Mouse (Mus musculus): ENCODE results near the gene Sh3bp5. TPM values are rescaled to one million over a fixed set of nuclear protein-coding genes. Genes with fewer than 3 reads are reported as not detected.

Gene Sh3bp5
- polyA plus RNA-seq, 2 experiments = 6.4 to 14.7 TPM

GRCm38 (mm10) chr14:31362236-31362635 lies 73.6 kb downstream of the Sh3bp5 start:
- Histone ChIP-seq H3K4me1 (replicated peaks; ENCODE audit: control insufficient read depth in 2 of 2, insufficient read depth in 2 of 2, low read length in 1 of 2) (peaks cover 0 to 2% of the 10 kb centered on the region in 2 experiments; a peak in 1 of 4 replicates), H3K9ac (replicated peaks) (no peak overlapping the region), H3K4me2 (ENCODE audit: low read depth) (no peak overlapping the region), H3K27ac (no peak overlapping the region), H3K9me3 (ENCODE audit: control insufficient read depth, low read length) (no peaks in the 10 kb centered on the region), H3K4me3 (ENCODE audit: insufficient read depth in 1 of 2, low read depth in 2 of 2, low read length in 2 of 2) (no peak overlapping the region), H3K27me3 (ENCODE audit: control insufficient read depth, insufficient read depth, low read length) (no peaks in the 10 kb centered on the region), H3K36me3 (replicated peaks; ENCODE audit: control insufficient read depth, insufficient read depth, low read depth) (peaks cover 31% of the 10 kb centered on the region)
- WGBS (ENCODE audit: insufficient replicate concordance) = 81% methylated on average over 2 of the region's 2 CpGs
- no peak for ATAC-seq (ENCODE audit: insufficient read depth)
- DNase-seq (ENCODE audit: low read depth in 3 of 3, low spot score in 3 of 3) = no peak
- TF ChIP-seq CTCF (IDR thresholded peaks at IDR 0.05; ENCODE audit: low read depth) = no peak
- TF ChIP-seq EP300 (IDR thresholded peaks at IDR 0.05; ENCODE audit: low read depth) = no peak

DNA sequence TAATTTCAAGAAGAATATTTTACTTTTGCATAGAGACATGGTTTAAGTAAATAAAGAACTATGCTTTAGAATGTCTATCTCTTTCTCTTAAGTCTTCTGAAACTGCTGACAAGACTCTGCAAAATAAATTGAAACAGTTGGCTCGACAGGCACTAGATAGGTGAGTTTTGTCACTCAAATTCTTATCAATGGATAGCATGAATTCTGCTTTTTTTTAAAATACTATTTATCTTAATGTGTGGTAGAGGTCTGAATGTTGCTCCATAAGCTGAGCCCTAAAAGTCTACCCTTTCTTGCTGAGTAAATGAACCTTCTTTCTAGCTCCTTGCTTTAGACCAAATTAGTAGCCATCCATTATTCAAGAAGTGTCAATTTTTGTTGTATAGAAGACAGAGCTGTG lies 90.5 kb downstream of the Sh3bp5 start:
- Histone ChIP-seq H3K27me3 (ENCODE audit: control insufficient read depth, insufficient read depth, low read length) (no peaks in the 10 kb centered on the region), H3K9me3 (ENCODE audit: control insufficient read depth, low read length) (no peaks in the 10 kb centered on the region), H3K4me2 (ENCODE audit: low read depth) (no peak overlapping the region), H3K9ac (replicated peaks) (no peak overlapping the region), H3K36me3 (replicated peaks; ENCODE audit: control insufficient read depth, insufficient read depth, low read depth) (peaks cover 15% of the 10 kb centered on the region), H3K4me3 (ENCODE audit: insufficient read depth in 1 of 2, low read depth in 2 of 2, low read length in 2 of 2) (no peak overlapping the region), H3K4me1 (replicated peaks; ENCODE audit: control insufficient read depth in 2 of 2, insufficient read depth in 2 of 2, low read length in 1 of 2) (peaks cover 2 to 10% of the 10 kb centered on the region in 2 experiments; a peak in 3 of 4 replicates), H3K27ac (no peak overlapping the region)
- DNase-seq (ENCODE audit: low read depth in 3 of 3, low spot score in 3 of 3) = no peak
- WGBS (ENCODE audit: insufficient replicate concordance) = 14% methylated on average over 1 of the region's 1 CpGs
- peak; percentile 53 for TF ChIP-seq EP300 (IDR thresholded peaks at IDR 0.05; ENCODE audit: low read depth)
- TF ChIP-seq CTCF (IDR thresholded peaks at IDR 0.05; ENCODE audit: low read depth) = no peak
- ATAC-seq (ENCODE audit: insufficient read depth) = no peak

DNA sequence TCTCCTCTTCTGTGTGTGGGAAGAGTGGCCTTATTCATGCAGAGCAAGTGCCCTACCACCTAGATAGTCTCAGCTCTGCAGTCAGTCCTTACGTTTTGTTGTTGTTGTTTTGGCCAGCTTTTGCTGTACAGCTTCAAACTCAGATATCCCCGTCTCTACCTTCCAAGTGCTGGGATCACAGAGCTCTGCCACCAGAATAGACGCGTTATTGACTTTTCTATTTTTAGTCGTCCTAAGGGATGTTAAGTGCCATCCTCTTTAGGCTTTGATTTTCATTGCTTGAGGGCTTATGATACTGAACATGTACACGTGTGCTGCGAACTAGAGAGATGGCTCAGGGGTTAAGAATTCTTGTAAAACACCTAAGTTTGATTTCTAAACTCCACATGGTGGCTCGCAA lies 92.6 kb downstream of the Sh3bp5 start:
- no peak for ATAC-seq (ENCODE audit: insufficient read depth)
- 80% methylated on average over 8 of the region's 8 CpGs for WGBS (ENCODE audit: insufficient replicate concordance)

DNA sequence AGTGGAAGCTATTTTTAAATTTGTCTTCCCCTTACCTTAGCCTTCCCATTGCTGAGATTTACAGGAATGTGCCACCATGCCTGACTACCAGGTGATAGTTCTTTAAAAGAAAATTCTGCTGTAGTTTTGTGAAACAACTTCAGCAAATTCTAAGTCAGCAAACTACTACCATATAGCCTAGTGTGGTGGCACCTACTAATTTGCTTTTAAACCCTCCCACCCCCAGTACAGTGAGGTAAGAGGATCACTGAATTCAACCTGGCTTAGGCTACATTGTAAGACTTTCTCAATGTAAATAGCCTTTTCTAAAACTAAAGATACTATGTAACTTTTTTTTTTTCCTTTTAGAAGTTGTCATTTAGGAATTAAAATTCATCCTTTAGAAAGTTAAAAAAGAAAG lies 97.9 kb downstream of the Sh3bp5 start:
- peak overlapping the region; percentile 41 for H3K9ac ChIP-seq (replicated peaks)
- DNase-seq (ENCODE audit: low read depth in 3 of 3, low spot score in 3 of 3) = no peak
- no peak for TF ChIP-seq CTCF (IDR thresholded peaks at IDR 0.05; ENCODE audit: low read depth)
- TF ChIP-seq EP300 (IDR thresholded peaks at IDR 0.05; ENCODE audit: low read depth) = no peak
- H3K4me2 ChIP-seq (ENCODE audit: low read depth) = peak overlapping the region; percentile 96
- peaks cover 6 to 10% of the 10 kb centered on the region in 2 experiments for H3K4me1 ChIP-seq (replicated peaks; ENCODE audit: control insufficient read depth in 2 of 2, insufficient read depth in 2 of 2, low read length in 1 of 2)
- no peak for ATAC-seq (ENCODE audit: insufficient read depth)
- peaks cover 5% of the 10 kb centered on the region for H3K36me3 ChIP-seq (replicated peaks; ENCODE audit: control insufficient read depth, insufficient read depth, low read depth)
- no peaks in the 10 kb centered on the region for H3K27me3 ChIP-seq (ENCODE audit: control insufficient read depth, insufficient read depth, low read length)
- peak overlapping the region; percentile 44 to 94; a peak in 3 of 4 replicates for H3K4me3 ChIP-seq (ENCODE audit: insufficient read depth in 1 of 2, low read depth in 2 of 2, low read length in 2 of 2)
- H3K9me3 ChIP-seq (ENCODE audit: control insufficient read depth, low read length) = no peaks in the 10 kb centered on the region
- no peak overlapping the region for H3K27ac ChIP-seq

More for the DNA sequence above, 92.6 kb downstream of the Sh3bp5 start:
- Histone ChIP-seq H3K27me3 (ENCODE audit: control insufficient read depth, insufficient read depth, low read length) (no peaks in the 10 kb centered on the region), H3K4me2 (ENCODE audit: low read depth) (no peak overlapping the region), H3K9me3 (ENCODE audit: control insufficient read depth, low read length) (no peaks in the 10 kb centered on the region), H3K27ac (no peak overlapping the region), H3K4me3 (ENCODE audit: insufficient read depth in 1 of 2, low read depth in 2 of 2, low read length in 2 of 2) (no peak overlapping the region), H3K4me1 (replicated peaks; ENCODE audit: control insufficient read depth in 2 of 2, insufficient read depth in 2 of 2, low read length in 1 of 2) (peaks cover 4 to 10% of the 10 kb centered on the region in 2 experiments), H3K9ac (replicated peaks) (no peak overlapping the region), H3K36me3 (replicated peaks; ENCODE audit: control insufficient read depth, insufficient read depth, low read depth) (peaks cover 13% of the 10 kb centered on the region)
- TF ChIP-seq EP300 (IDR thresholded peaks at IDR 0.05; ENCODE audit: low read depth) (no peak), CTCF (IDR thresholded peaks at IDR 0.05; ENCODE audit: low read depth) (no peak)
- DNase-seq (ENCODE audit: low read depth in 3 of 3, low spot score in 3 of 3) = no peak

DNA sequence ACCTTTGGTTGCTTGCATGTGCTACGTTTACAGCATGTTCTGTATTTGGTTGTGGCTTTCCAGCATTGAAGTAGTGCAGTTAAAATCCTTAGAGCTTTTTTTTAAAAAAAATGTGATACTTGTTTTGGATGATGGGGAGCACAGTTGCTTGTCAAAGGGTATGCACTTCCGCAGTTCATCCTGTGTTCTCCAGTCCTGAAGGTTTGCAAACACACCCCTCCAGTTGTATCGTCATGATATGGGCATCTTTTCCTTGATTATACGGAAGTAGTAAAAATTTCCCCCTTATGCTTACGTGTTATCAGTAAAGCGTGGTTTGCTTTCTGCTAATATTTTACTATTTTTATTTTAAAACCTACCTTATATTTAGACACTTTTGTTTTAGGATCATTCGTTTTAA lies 98.5 kb downstream of the Sh3bp5 start:
- Histone ChIP-seq H3K27ac (peak overlapping the region; percentile 88), H3K4me3 (ENCODE audit: insufficient read depth in 1 of 2, low read depth in 2 of 2, low read length in 2 of 2) (peak overlapping the region; percentile 80 to 94), H3K4me1 (replicated peaks; ENCODE audit: control insufficient read depth in 2 of 2, insufficient read depth in 2 of 2, low read length in 1 of 2) (peaks cover 6 to 10% of the 10 kb centered on the region in 2 experiments), H3K4me2 (ENCODE audit: low read depth) (peak overlapping the region; percentile 96), H3K36me3 (replicated peaks; ENCODE audit: control insufficient read depth, insufficient read depth, low read depth) (peaks cover 5% of the 10 kb centered on the region), H3K9me3 (ENCODE audit: control insufficient read depth, low read length) (no peaks in the 10 kb centered on the region), H3K9ac (replicated peaks) (peak overlapping the region; percentile 99), H3K27me3 (ENCODE audit: control insufficient read depth, insufficient read depth, low read length) (no peaks in the 10 kb centered on the region)
- DNase-seq (ENCODE audit: low read depth in 3 of 3, low spot score in 3 of 3) (peak in 2 of 3 experiments; percentile 12 to 36), ATAC-seq (ENCODE audit: insufficient read depth) (no peak)
- 11% methylated on average over 7 of the region's 7 CpGs for WGBS (ENCODE audit: insufficient replicate concordance)
- TF ChIP-seq CTCF (IDR thresholded peaks at IDR 0.05; ENCODE audit: low read depth) (no peak), EP300 (IDR thresholded peaks at IDR 0.05; ENCODE audit: low read depth) (no peak)
